Mouse (Mus musculus) heart, postnatal 14 days (tissue): ENCODE results near the gene Slc35c2. TPM values are rescaled to one million over a fixed set of nuclear protein-coding genes. Genes with fewer than 3 reads are reported as not detected.

Experiments
- DNase-seq, 2 experiments: peaks; one replicate each; pipeline ENCODE4 v3.0.0; 2021 to 2022
- intact Hi-C: fragments of 180-260 bp; cut with DNase I; formaldehyde crosslinking; loops from one replicate; pipeline ENCODE4 v1.15.1; 2025
- total RNA-seq, 2 experiments: library from RNA; stranded (reverse); gene quantifications; 2 replicates each; pipeline ENCODE4 v1.2.3; 2021

Slc35c2 gene
- total RNA-seq, 2 experiments from 2014 or later: 16.9 to 17.4 TPM

DNA sequence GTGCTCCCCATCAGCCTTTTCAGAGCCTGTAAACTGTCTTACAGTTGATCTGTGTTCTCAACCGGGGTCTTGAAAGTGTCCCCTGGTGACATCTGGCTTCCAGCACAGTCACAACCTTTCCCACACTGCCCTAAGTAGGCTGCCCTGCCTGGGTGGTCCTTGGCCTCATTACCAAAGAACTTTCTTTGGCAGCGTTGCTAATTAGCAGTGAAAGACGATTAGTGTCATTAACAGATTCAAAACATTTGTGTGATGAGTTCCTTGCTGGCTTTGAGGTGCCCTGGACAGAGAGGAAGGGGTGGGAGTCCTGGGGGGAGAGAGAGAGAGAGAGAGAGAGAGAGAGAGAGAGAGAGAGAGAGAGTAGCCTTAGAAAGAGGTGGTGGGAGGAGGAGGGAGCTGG is 38.7 kb downstream of the Slc35c2 start:
- no peak for DNase-seq
- intact Hi-C loops: no loop called here

DNA sequence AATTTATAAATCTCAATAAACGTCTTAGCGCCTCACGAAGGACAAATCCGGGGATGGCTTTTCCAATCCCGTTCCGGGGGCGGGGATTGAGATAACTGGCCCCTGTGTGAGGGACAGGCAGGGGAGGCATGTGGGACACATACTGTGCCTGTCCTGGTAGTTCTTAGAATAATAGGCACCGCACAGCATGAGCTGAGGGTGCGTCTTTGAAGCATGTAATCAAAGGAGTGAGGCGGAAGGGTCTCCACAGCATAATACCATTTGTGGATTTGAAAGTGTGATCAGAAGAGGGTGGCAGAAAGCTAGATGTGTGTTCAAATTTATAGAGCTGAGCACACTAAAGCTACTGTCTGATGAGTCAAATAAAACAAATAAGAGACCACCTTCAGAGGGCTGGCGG is 41.3 kb downstream of the Slc35c2 start:
- intact Hi-C loops: no loop called here

DNA sequence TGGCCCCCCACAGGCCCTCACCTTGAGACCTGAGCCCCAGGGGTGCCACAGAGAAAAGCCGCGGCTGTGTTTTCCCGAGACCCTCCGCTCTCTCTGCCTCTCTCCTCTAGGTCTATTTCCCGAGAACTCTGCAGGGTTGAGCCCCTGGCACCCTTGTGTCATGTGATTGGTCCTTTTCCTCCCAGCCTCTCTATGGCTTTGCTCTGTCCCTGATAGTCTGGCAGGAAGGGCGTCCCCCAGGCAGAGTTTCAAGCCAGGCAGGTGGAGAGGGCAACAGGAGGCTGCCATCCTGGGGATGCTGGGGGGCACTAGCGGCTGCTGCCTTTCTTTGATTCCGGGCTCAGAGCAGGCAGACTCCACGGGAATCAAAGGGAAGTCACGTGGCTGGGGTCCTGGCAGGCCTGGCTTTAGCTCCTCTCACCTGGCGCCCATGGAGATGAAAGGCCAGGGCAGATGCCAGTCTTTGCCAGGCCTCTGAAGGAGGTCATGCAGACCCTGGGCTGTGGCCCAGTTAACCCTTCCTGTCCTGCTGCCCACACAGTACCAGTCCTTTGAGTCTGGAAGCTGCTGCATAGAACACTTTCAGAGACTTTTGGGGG is 44.4 kb downstream of the Slc35c2 start:
- DNase-seq: no peak

More for the DNA sequence above, 41.3 kb downstream of the Slc35c2 start:
- DNase-seq: no peak

GRCm38 (mm10) chr2:165242575-165242974 is 45.1 kb downstream of the Slc35c2 start:
- no peak for DNase-seq
- intact Hi-C loops: no loop called here

More for the DNA sequence above, 44.4 kb downstream of the Slc35c2 start:
- intact Hi-C loops: no loop called here

DNA sequence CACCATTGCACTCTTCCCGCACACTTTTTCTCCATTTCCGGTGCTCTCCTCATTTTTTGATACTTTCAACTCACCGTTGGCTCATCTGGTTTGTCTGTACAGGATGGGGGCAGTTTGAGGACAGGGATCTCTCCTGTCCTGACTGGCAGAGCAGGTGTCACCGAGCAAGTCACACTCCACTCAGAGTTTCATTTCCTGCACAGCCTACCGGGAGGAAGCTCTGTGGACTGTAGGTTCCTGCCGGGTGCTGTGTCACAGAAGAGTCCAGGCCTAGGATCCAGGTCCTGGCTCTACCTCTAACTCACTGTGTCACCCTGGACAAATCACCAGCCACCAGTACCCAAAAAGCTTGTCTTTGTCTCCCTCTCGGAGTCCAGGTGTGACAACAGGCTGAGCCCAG is 45.9 kb downstream of the Slc35c2 start:
- no peak for DNase-seq
- intact Hi-C loops: no loop called here

DNA sequence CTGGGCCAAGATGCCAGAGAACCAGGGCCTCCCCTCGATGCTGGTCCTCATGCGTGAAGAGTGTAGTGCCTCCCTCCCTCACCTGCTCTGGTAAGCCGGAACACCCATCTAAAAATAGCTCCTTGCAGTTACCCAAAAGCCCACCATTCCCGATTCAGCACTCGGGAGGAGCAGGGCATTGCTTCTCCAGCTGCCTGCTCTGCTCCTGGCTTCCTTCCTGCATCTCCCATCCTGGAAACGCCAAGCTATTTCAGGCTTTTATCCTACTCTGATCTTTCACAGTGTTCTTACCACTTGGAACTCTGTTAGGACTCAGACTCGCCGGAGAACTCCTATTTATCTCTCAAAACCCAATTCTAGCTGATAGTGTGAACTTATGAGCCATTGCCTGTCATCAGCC is 47.3 kb downstream of the Slc35c2 start:
- intact Hi-C loops: no loop called here
- DNase-seq: no peak

DNA sequence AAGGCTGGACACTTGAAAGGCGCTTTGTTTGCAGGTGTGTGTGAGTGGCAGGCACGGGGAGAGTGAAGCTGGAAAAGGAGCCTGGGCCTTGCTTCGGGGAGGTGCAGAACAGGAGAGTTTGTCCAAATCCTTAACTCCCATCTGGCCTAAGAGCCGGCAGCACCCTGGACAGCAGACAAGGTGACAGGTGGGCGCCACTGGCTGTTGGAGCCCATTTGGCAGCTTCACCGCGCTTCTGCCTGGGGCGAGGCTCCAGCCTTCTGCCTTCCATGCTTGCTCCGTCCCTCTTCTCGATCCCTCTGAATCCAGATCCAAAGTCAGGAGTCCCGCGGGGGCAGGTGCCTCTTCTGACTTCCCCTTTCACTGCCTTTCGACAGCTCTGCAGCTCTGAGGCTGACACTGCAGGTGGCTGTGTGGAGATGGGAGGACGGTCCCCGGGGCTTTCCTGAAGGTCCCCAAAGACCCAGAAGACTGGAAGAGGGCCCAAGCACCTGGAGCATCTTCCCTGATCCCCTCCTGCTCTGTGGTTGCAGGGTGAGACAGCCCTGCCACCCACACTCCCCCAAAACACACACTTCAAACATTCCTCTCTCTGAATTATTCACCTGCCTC is 48.0 kb downstream of the Slc35c2 start:
- intact Hi-C loops: loop anchor here (5.0 kb wide), 1 partner anchor 38 kb away; no protein-coding TSS in a partner anchor
- DNase-seq: peak in 1 of 2 experiments; percentile 14

DNA sequence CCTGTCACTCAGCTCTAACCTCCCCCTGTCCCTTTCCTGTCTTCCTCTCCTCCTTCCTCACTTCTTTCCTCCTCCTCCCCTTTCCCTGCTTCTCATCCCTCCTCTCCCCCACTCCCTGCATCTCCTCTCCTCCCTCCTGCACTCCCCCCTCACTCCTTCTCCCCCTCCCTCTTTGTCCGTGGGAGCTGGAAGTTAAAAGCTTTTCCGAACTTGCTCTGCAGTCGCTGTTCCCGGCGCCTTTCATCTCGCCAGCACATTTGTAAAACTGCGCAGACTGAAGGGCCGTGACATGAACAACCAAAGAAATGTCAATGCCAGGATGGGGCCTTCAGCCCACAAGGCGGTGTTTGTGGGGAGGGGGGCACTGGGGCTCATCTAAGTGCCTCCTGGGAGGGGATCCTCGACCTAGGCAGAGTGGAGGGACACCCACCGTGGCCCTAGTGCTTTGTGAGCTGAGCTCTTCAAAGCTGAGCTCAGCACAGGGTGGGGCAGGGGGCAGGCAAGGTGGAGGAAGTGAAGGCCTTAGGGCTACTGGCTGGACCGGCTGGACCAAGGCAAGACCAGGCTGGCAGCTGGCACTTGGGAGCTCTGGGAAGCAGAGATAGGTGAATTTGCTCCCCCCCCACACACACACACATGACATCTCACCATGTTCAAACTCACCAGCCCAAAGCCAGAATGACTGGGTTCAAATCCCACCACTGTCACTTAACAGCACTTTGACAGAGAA is 49.1 kb downstream of the Slc35c2 start:
- intact Hi-C loops: loop anchor here (5.0 kb wide), 1 partner anchor 39 kb away; no protein-coding TSS in a partner anchor

DNA sequence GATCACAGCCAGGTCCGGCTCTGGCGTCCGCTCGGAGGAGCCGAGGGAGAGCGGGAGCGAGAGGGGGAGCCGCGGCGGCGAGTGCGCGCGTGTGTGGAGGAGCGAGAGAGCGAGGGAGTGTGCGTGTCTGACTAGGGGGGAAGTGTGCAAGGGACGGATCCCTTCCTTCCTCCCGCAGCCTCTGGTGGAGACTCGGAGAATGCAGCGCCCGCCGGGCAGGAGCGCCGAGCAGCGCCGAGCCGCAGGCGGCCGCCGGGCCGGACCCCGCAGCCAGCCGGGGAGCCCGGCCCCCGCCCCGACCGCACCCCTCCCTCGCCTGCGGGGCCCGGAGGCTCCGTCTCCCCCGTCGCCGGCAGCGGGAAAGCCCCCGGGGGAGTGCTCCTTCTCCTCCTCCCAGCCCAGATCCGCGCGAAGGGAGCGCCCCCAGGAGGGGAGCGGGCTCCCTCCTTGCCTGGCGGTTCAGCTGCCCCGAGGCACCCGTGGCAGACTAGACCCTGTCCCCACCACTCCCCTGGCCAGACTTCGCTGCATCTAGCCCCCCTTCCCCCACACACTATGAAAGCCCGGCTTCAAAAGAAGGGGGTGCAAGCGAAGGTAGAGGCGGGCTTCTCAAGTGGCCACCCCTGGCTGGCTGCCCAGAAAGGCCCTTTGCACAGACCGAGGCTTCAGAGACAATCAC is 52.9 kb downstream of the Slc35c2 start, which contains the start of gene Cdh22:
Gene Cdh22, minus strand, starts transcription at position 241 of the 679 bp plus-strand sequence.
- intact Hi-C loops: loop anchor here (5.0 kb wide), 2 partner anchors 43 to 157 kb away; no protein-coding TSS in a partner anchor

More for the DNA sequence above, 49.1 kb downstream of the Slc35c2 start:
- DNase-seq: no peak

DNA sequence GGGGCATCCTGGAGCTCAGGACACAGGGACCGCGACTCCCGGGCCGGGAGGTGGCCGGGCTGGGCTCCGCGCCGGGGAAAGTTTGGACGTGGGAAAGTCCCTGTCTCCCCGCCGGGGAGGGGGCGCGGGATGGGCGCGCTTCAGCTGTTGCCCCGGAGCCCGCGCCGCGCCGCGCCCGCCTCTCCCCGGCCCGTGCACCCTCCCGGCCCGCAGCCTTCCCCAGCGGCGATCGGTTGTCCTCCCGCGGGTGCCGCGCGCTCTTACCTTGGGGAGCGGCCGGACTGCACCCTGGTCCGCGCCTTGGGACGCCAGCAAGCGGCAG is 53.4 kb downstream of the Slc35c2 start:
- DNase-seq: no peak
- intact Hi-C loops: loop anchor here (5.0 kb wide), 1 partner anchor 157 kb away; no protein-coding TSS in a partner anchor

More for the DNA sequence above, 52.9 kb downstream of the Slc35c2 start, which contains the start of gene Cdh22:
- peak; percentile 53 to 71 for DNase-seq

GRCm38 (mm10) chr2:165233491-165234290 is 54.0 kb downstream of the Slc35c2 start:
- intact Hi-C loops: loop anchor here (1.0 to 5.0 kb wide), 2 partner anchors 104 to 156 kb away; no protein-coding TSS in a partner anchor
- DNase-seq: peak; percentile 72 to 80

DNA sequence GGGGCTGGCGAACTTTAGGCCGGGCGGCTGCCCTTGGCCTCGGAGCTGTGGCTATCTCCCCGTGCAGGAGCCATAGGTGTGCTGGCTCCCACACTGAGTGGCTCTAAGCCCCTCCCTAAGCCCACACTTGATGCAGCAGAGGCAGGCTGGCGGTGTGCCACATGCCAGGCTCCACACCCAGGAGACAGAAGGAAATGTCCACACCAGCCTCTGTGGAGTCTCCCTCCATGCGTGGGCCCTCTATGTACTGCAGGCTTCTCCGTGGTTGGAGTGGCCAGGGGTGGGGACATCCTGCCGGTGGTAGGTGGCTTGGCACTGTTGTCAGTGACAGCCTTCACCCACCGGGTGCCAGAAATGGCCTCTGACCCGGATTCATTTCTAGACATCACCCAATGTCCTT is 58.6 kb downstream of the Slc35c2 start:
- intact Hi-C loops: no loop called here
- no peak for DNase-seq

Other genes starting within 250 kb of the Slc35c2 start
- 1 to 10 TPM; 2.4 to 3.0 TPM for gene Cd40, start 232.2 kb downstream of the Slc35c2 start, total RNA-seq
- gene 1700025C18Rik, start 197.1 kb downstream of the Slc35c2 start, total RNA-seq: not detected
- gene Cdh22, start 53.0 kb downstream of the Slc35c2 start, total RNA-seq: under 1 TPM; 0.17 to 0.22 TPM
- 10 to 100 TPM; 22.2 to 25.1 TPM for gene Elmo2, start 38.6 kb upstream of the Slc35c2 start, total RNA-seq
- gene Zfp663, start 80.9 kb upstream of the Slc35c2 start, total RNA-seq: not detected
- 1 to 10 TPM; 2.9 to 3.0 TPM for gene Zfp334, start 100.4 kb upstream of the Slc35c2 start, total RNA-seq
- not detected for gene Ocstamp, start 112.5 kb upstream of the Slc35c2 start, total RNA-seq
- under 1 TPM; 0.34 to 0.38 TPM for gene Slc13a3, start 185.4 kb upstream of the Slc35c2 start, total RNA-seq
- 10 to 100 TPM; 10.6 to 10.9 TPM for gene Trp53rka, start 205.5 kb upstream of the Slc35c2 start, total RNA-seq
- 1 to 10 TPM; 3.4 to 4.4 TPM for gene Slc2a10, start 215.9 kb upstream of the Slc35c2 start, total RNA-seq